23 mouse cellular contexts compared by ENCODE assay signal in genomic region chr16:87512331-87512730, GRCm38 (mm10). TPM values are rescaled to one million over a fixed set of nuclear protein-coding genes. Genes with fewer than 3 reads are reported as not detected.
"Had no signal": no experiment of that assay in that cellular context is flagged by ENCODE, and none has a peak within 500 bp of the region (broad histone marks: within the 10 kb centered on the region; RNA-seq: fewer than 3 reads in every experiment).

No protein-coding gene starts in this region.

- H3K27me3 ChIP-seq: lung, embryonic 15.5 days; midbrain, embryonic 12.5 days; neural tube, embryonic 13.5 days; neural tube, embryonic 15.5 days; stomach, embryonic 15.5 days had no signal

- H3K9ac ChIP-seq: liver, postnatal 0 days; lung, embryonic 15.5 days; midbrain, embryonic 12.5 days; neural tube, embryonic 13.5 days; neural tube, embryonic 15.5 days; stomach, embryonic 15.5 days had no signal

- DNase-seq: liver, postnatal 0 days; lung, adult 2 months; lung, postnatal 14 days; lung, postnatal 4 days; midbrain, embryonic 14.5 days; retina, postnatal 1 day; right cerebral cortex, adult 18-20 months; right cerebral cortex, postnatal 25 days; right cerebral cortex, postnatal 4 days; thymus, adult 18-20 months; thymus, postnatal 14 days; thymus, postnatal 36 days had no signal

- H3K4me3 ChIP-seq: lung, embryonic 15.5 days; midbrain, embryonic 10.5 days; midbrain, embryonic 12.5 days; myocyte; neural tube, embryonic 13.5 days; neural tube, embryonic 15.5 days; stomach, embryonic 15.5 days had no signal

- H3K27ac ChIP-seq: lung, embryonic 15.5 days; midbrain, embryonic 10.5 days; midbrain, embryonic 12.5 days; neural tube, embryonic 13.5 days; neural tube, embryonic 15.5 days; stomach, embryonic 15.5 days had no signal

- H3K4me1 ChIP-seq: lung, embryonic 15.5 days; midbrain, embryonic 12.5 days had no signal

- H3K36me3 ChIP-seq: lung, embryonic 15.5 days; midbrain, embryonic 10.5 days; midbrain, embryonic 12.5 days; neural tube, embryonic 13.5 days; neural tube, embryonic 15.5 days; stomach, embryonic 15.5 days had no signal

- H3K9me3 ChIP-seq: lung, embryonic 15.5 days; midbrain, embryonic 10.5 days; midbrain, embryonic 12.5 days; neural tube, embryonic 13.5 days; neural tube, embryonic 15.5 days; stomach, embryonic 15.5 days had no signal

- H3K4me2 ChIP-seq: lung, embryonic 15.5 days; midbrain, embryonic 12.5 days; neural tube, embryonic 13.5 days; neural tube, embryonic 15.5 days; stomach, embryonic 15.5 days had no signal

RNA-seq across cellular contexts. Expression of gene Map3k7cl, which starts 40.8 kb away (rescaled TPM):
- total RNA-seq: megakaryocyte, adult 5-6 weeks; megakaryocyte-erythroid progenitor cell, adult 5-6 weeks had no signal
- polyA plus RNA-seq: liver, postnatal 0 days; midbrain, embryonic 10.5 days; midbrain, embryonic 12.5 days; midbrain, embryonic 14.5 days; midbrain, embryonic 16.5 days; neural tube, embryonic 11.5 days; neural tube, embryonic 13.5 days had no signal
